Mouse (Mus musculus) lung, embryonic 14.5 days (tissue): ENCODE measurements at regions not wholly inside any gene's neighbourhood (a gene's known extent, or its start where the extent isn't known, plus 50 kb on each side); places are given as distances from the start of the nearest gene placed in this dataset.

Experiments
- ATAC-seq: fragments of 200-750 bp; cut with Nextera tagmentation; 2 replicates; pipeline ENCODE4 v1.8.0; 2017; ENCODE audit warnings: mild to moderate bottlenecking, moderate TSS enrichment, moderate library complexity; ENCODE audit not compliant: insufficient read depth
- DNase-seq: peaks from one replicate; pipeline ENCODE4 v3.0.0-alpha.2; 2015
- H3K27ac ChIP-seq: fragments of 300-500 bp; sonication (generic); 2 replicates; pipeline ENCODE4 v1.5.1; 2014; ENCODE audit warnings: low read depth, mild to moderate bottlenecking, moderate library complexity
- H3K27me3 ChIP-seq: fragments of 300-500 bp; sonication (generic); 2 replicates; pipeline ENCODE4 v1.6.1; 2014; ENCODE audit warnings: low read length, control low read depth; ENCODE audit not compliant: insufficient read depth
- H3K36me3 ChIP-seq: fragments of 300-500 bp; sonication (generic); 2 replicates; pipeline ENCODE4 v1.6.1; 2014; ENCODE audit warnings: control low read depth; ENCODE audit not compliant: insufficient read depth
- H3K4me1 ChIP-seq: fragments of 300-500 bp; sonication (generic); 2 replicates; pipeline ENCODE4 v1.6.1; 2014; ENCODE audit warnings: antibody characterized with exemption, control low read depth; ENCODE audit not compliant: insufficient read depth
- H3K4me2 ChIP-seq: fragments of 300-500 bp; sonication (generic); 2 replicates; pipeline ENCODE4 v1.6.1; 2014; ENCODE audit warnings: mild to moderate bottlenecking
- H3K4me3 ChIP-seq: fragments of 300-500 bp; sonication (generic); 2 replicates; pipeline ENCODE4 v1.5.1; 2014; ENCODE audit warnings: low read depth, low read length
- H3K9ac ChIP-seq: fragments of 300-500 bp; sonication (generic); 2 replicates; pipeline ENCODE4 v1.6.1; 2014
- H3K9me3 ChIP-seq: fragments of 300-500 bp; sonication (generic); 2 replicates; pipeline ENCODE4 v1.6.1; 2016; ENCODE audit warnings: low read depth, low read length, control low read depth
- CTCF ChIP-seq: IDR thresholded peaks from 2 replicates; pipeline ENCODE4 v1.5.1; 2016; ENCODE audit warnings: antibody characterized with exemption, low read depth
- WGBS: fragments of 180-500 bp; shearing (Covaris S2); extraction: QIAGEN DNeasy Blood & Tissue Kit; methylation state at CpG from one replicate; pipeline ENCODE4 v1.1.7; 2014; 5-methylcytosine and 5-hydroxymethylcytosine counted together

- no peak overlapping the region for H3K27ac ChIP-seq
- no peak overlapping the region for H3K4me2 ChIP-seq
- DNase-seq (no peak), ATAC-seq (no peak)
- H3K9ac ChIP-seq, result no peak overlapping the region
- H3K36me3 ChIP-seq, result no peaks in the 10 kb centered on the region
- 76% methylated on average over 6 of the region's 6 CpGs for WGBS
- H3K9me3 ChIP-seq, result no peaks in the 10 kb centered on the region
- peaks cover 61% of the 10 kb centered on the region for H3K27me3 ChIP-seq
- no peak for TF ChIP-seq CTCF
- no peaks in the 10 kb centered on the region for H3K4me1 ChIP-seq
- no peak overlapping the region for H3K4me3 ChIP-seq
Measured at GRCm38 (mm10) chr5:37897501-37897900, 73.1 kb upstream of the Msx1 start.

DNA sequence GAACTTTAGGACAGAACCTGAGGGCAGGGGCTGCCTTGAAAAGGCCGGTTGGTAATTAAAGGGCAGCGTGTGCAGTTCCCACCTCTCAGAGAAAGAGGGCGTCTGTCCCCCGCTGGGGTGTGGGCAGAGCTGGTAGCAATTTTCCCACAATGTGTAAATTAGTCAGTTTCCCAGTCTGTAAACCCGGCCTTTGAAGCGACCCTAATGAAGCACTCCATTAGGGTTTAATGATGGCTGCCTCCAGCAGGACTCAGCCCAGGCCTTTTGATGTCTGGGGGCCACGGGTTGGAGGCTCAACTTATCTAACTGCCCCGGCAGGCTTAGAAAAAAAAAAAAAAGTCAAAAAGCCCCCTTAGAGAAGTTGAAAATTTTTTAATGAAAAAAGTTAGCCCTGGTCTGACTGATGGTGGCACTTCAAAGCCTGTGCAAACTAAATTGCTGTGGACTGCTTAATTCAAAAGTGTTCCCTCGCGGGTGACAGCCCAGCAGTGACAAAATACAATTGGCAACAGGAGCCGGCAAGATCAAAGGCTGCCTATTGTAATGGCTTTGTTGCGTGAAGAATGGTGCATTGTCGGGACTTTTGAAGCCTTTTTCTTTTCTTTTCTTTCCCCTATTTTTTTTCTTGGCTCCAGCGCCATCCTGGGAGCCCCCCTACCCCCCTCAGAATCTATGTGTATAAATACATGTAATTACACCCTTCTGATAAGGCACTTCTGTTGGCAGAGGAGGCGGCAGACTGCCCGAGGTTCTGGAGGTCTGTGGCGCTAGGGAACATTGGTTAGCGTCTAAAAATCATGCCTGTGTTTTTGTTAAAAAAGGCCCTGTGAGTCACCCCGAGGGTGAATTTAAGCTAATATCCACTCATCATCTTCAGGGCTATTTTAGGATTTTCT, 71.3 kb upstream of the Msx1 start:
- no peak overlapping the region for H3K27ac ChIP-seq
- H3K4me1 ChIP-seq, result no peaks in the 10 kb centered on the region
- peak; percentile 41; the same call in 1 of the 2 replicates for TF ChIP-seq CTCF
- H3K36me3 ChIP-seq, result no peaks in the 10 kb centered on the region
- peaks cover 52% of the 10 kb centered on the region for H3K27me3 ChIP-seq
- WGBS, result 8% methylated on average over 19 of the region's 19 CpGs
- ATAC-seq, result no peak
- H3K9me3 ChIP-seq, result no peaks in the 10 kb centered on the region
- no peak overlapping the region for H3K9ac ChIP-seq
- DNase-seq, result peak; percentile 76
- no peak overlapping the region for H3K4me3 ChIP-seq
- no peak overlapping the region for H3K4me2 ChIP-seq

GRCm38 (mm10) chr5:37893639-37894550, 69.5 kb upstream of the Msx1 start:
- ATAC-seq, result peak; percentile 63
- no peak for TF ChIP-seq CTCF
- H3K9ac ChIP-seq, result peak overlapping the region; percentile 23; the same call in 1 of the 2 replicates
- peaks cover 41% of the 10 kb centered on the region for H3K27me3 ChIP-seq
- 4% methylated on average over 36 of the region's 36 CpGs for WGBS
- no peaks in the 10 kb centered on the region for H3K4me1 ChIP-seq
- peak overlapping the region; percentile 24 for H3K4me3 ChIP-seq
- peak overlapping the region; percentile 58 for H3K4me2 ChIP-seq
- DNase-seq, result peak; percentile 82
- H3K36me3 ChIP-seq, result no peaks in the 10 kb centered on the region
- peak overlapping the region; percentile 16; the same call in 1 of the 2 replicates for H3K27ac ChIP-seq
- H3K9me3 ChIP-seq, result no peaks in the 10 kb centered on the region

- ATAC-seq (no peak), DNase-seq (no peak)
- H3K9ac ChIP-seq, result no peak overlapping the region
- H3K27ac ChIP-seq, result no peak overlapping the region
- H3K4me1 ChIP-seq, result no peaks in the 10 kb centered on the region
- H3K27me3 ChIP-seq, result peaks cover 35% of the 10 kb centered on the region
- no peaks in the 10 kb centered on the region for H3K9me3 ChIP-seq
- no peaks in the 10 kb centered on the region for H3K36me3 ChIP-seq
- no peak overlapping the region for H3K4me2 ChIP-seq
- TF ChIP-seq CTCF, result no peak
- 38% methylated on average over 11 of the region's 11 CpGs for WGBS
- H3K4me3 ChIP-seq, result no peak overlapping the region
Measured at GRCm38 (mm10) chr5:37890641-37891040, 66.3 kb upstream of the Msx1 start.

- DNase-seq (peak; percentile 11), ATAC-seq (no peak)
- Histone ChIP-seq H3K4me3 (no peak overlapping the region), H3K4me1 (no peaks in the 10 kb centered on the region), H3K4me2 (no peak overlapping the region), H3K9ac (no peak overlapping the region), H3K9me3 (no peaks in the 10 kb centered on the region), H3K27me3 (no peaks in the 10 kb centered on the region), H3K27ac (no peak overlapping the region), H3K36me3 (no peaks in the 10 kb centered on the region)
- 53% methylated on average over 2 of the region's 2 CpGs for WGBS
- no peak for TF ChIP-seq CTCF
Measured at GRCm38 (mm10) chr5:37879668-37880380, 55.4 kb upstream of the Msx1 start.

DNA sequence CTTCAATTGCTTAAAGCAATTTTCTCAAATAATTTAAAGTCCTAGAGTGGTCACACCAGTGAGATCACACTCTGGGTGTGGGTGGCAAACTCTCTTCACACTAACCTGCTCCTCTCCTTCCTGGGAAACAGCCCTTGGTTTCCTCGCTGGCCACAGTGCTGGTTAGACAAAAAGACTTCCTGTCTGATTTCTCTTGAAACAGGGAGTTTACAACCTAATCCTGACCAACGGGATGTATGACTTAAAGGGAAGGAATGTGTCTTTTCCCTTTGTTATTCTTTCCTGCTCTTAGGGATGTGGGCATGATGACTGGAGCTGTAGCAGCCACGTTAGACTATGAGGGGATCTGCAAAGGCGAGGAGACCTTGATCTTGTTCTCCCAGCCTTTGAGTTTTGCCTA, 51.9 kb upstream of the Msx1 start:
- Histone ChIP-seq H3K4me2 (no peak overlapping the region), H3K36me3 (no peaks in the 10 kb centered on the region), H3K4me1 (no peaks in the 10 kb centered on the region), H3K27ac (no peak overlapping the region), H3K4me3 (no peak overlapping the region), H3K9ac (no peak overlapping the region), H3K9me3 (no peaks in the 10 kb centered on the region), H3K27me3 (no peaks in the 10 kb centered on the region)
- no peak for DNase-seq
- ATAC-seq, result no peak
- TF ChIP-seq CTCF, result no peak
- WGBS, result 46% methylated on average over 4 of the region's 4 CpGs
